Comparison of ENCODE assay signal across 10 mouse cellular contexts in genomic region chr13:56251924-56252619, GRCm38 (mm10). TPM values are rescaled to one million over a fixed set of nuclear protein-coding genes. Genes with fewer than 3 reads are reported as not detected.
DNase-seq lines count a peak whose midpoint lies in the region; ATAC-seq and TF ChIP-seq lines count a peak whose summit lies in the region.
"Had no signal": no experiment of that assay in that cellular context is flagged by ENCODE, and none has a peak within 500 bp of the region (broad histone marks: within the 10 kb centered on the region; RNA-seq: fewer than 3 reads in every experiment).

TSS of gene Neurog1 (minus strand) at chr13:56252163.

- H3K9ac ChIP-seq in intestine, postnatal 0 days (ENCODE audit: low read depth, low read length): no peak within 1 kb of the TSS
- no peak within 1 kb of the TSS for H3K9ac ChIP-seq in liver, postnatal 0 days (replicated peaks)
- no peak within 1 kb of the TSS for H3K9ac ChIP-seq in stomach, postnatal 0 days (ENCODE audit: low read length)

- H3K27ac ChIP-seq in intestine, postnatal 0 days (ENCODE audit: low read depth, low read length): no peak within 1 kb of the TSS
- H3K27ac ChIP-seq in liver, postnatal 0 days (ENCODE audit: low read depth): no peak within 1 kb of the TSS
- no peak within 1 kb of the TSS for H3K27ac ChIP-seq in stomach, postnatal 0 days (replicated peaks)

- no peak for ATAC-seq in intestine, postnatal 0 days
- no peak for ATAC-seq in liver, postnatal 0 days
- no peak for ATAC-seq in stomach, postnatal 0 days (ENCODE audit: low FRiP score, low TSS enrichment)

- H3K4me3 ChIP-seq in intestine, postnatal 0 days (ENCODE audit: low read depth, low read length): peak within 1 kb of the TSS; percentile 17
- H3K4me3 ChIP-seq in liver, postnatal 0 days (ENCODE audit: low read depth, low read length): peak within 1 kb of the TSS; percentile 10; the same call in 1 of the 2 replicates
- peak within 1 kb of the TSS; percentile 31 for H3K4me3 ChIP-seq in stomach, postnatal 0 days (ENCODE audit: low read depth, low read length)

- H3K9me3 ChIP-seq in intestine, postnatal 0 days (ENCODE audit: control insufficient read depth): no peaks in the 10 kb centered on the region
- H3K9me3 ChIP-seq in liver, postnatal 0 days (ENCODE audit: low read length): no peaks in the 10 kb centered on the region
- no peaks in the 10 kb centered on the region for H3K9me3 ChIP-seq in stomach, postnatal 0 days (ENCODE audit: control insufficient read depth, low read length)

- no peaks in the 10 kb centered on the region for H3K36me3 ChIP-seq in intestine, postnatal 0 days (ENCODE audit: control insufficient read depth, insufficient read depth)
- no peaks in the 10 kb centered on the region for H3K36me3 ChIP-seq in liver, postnatal 0 days (replicated peaks; ENCODE audit: insufficient read depth, low read length)
- no peaks in the 10 kb centered on the region for H3K36me3 ChIP-seq in stomach, postnatal 0 days (ENCODE audit: control insufficient read depth, insufficient read depth, low read length)

- under 1% methylated on average over 63 of the region's 65 CpGs for WGBS in intestine, postnatal 0 days
- WGBS in liver, postnatal 0 days (ENCODE audit: insufficient replicate concordance): under 1% methylated on average over 51 of the region's 65 CpGs
- under 1% methylated on average over 62 of the region's 65 CpGs for WGBS in stomach, postnatal 0 days

- no peaks in the 10 kb centered on the region for H3K4me1 ChIP-seq in intestine, postnatal 0 days (replicated peaks; ENCODE audit: control insufficient read depth, insufficient read depth, low read length)
- H3K4me1 ChIP-seq in liver, postnatal 0 days (ENCODE audit: insufficient read depth): no peaks in the 10 kb centered on the region
- H3K4me1 ChIP-seq in stomach, postnatal 0 days (replicated peaks; ENCODE audit: control insufficient read depth, insufficient read depth): 0 out of 2 replicates have a peak, but pooled peaks cover 3% of the 10 kb centered on the region

- no peak for TF ChIP-seq EP300 in liver, postnatal 0 days (IDR thresholded peaks at IDR 0.05; ENCODE audit: low read depth)
- TF ChIP-seq EP300 in stomach, postnatal 0 days (optimal IDR thresholded peaks at IDR 0.05): no peak

- DNase-seq in adrenal gland, postnatal 25 days: peak; percentile 8
- DNase-seq in adrenal gland, adult (ENCODE audit: inconsistent age in 2 of 2, low spot score in 1 of 2): no peak
- DNase-seq in right cerebral cortex, adult 18-20 months: peak; percentile 44
- no peak for DNase-seq in right cerebral cortex, postnatal 4 days
- DNase-seq in liver, postnatal 0 days: no peak
- peak; percentile 18 for DNase-seq in stomach, postnatal 0 days (ENCODE audit: low spot score)
- DNase-seq in thymus, postnatal 4 days: no peak

- peaks cover 92% of the 10 kb centered on the region for H3K27me3 ChIP-seq in intestine, postnatal 0 days (replicated peaks; ENCODE audit: control insufficient read depth, insufficient read depth, low read length)
- H3K27me3 ChIP-seq in liver, postnatal 0 days (ENCODE audit: insufficient read depth, low read length): peaks cover 98% of the 10 kb centered on the region
- H3K27me3 ChIP-seq in stomach, postnatal 0 days (ENCODE audit: control insufficient read depth, insufficient read depth, low read length): peaks cover 49% of the 10 kb centered on the region; the same call in 1 of the 2 replicates

- no peak for TF ChIP-seq CTCF in intestine, postnatal 0 days (IDR thresholded peaks at IDR 0.05; ENCODE audit: low read depth)
- TF ChIP-seq CTCF in liver, postnatal 0 days (IDR thresholded peaks at IDR 0.05; ENCODE audit: low read depth): no peak
- no peak for TF ChIP-seq CTCF in stomach, postnatal 0 days (IDR thresholded peaks at IDR 0.05; ENCODE audit: low read depth)

- peak within 1 kb of the TSS; percentile 49 for H3K4me2 ChIP-seq in intestine, postnatal 0 days (replicated peaks; ENCODE audit: low read depth)
- no peak within 1 kb of the TSS for H3K4me2 ChIP-seq in liver, postnatal 0 days (ENCODE audit: low read depth, low read length)
- peak within 1 kb of the TSS; percentile 45 for H3K4me2 ChIP-seq in stomach, postnatal 0 days (replicated peaks; ENCODE audit: low read depth)

RNA-seq across cellular contexts. Expression of gene Neurog1, which starts in this region (rescaled TPM):
- total RNA-seq in adrenal gland, postnatal 25 days (2021): not detected in 2 replicates
- polyA plus RNA-seq in intestine, postnatal 0 days (2015; fragmentation: Nextera tagmentation; extraction: Ambion mirVana): not detected in 2 replicates
- not detected in 2 replicates for polyA plus RNA-seq in liver, postnatal 0 days (2015; fragmentation: Nextera tagmentation; extraction: Ambion mirVana)
- polyA plus RNA-seq in stomach, postnatal 0 days (2015; fragmentation: Nextera tagmentation; extraction: Ambion mirVana): 0.06 TPM in 1 of 2 replicates, not detected in the other
- total RNA-seq: common myeloid progenitor, adult 5-6 weeks; left cerebral cortex, postnatal 14 days had no signal

Comparison
In these comparisons a context has a peak if more than half of its experiments do, and no peak if none do; other contexts are left out.
1. Peak in DNase-seq in adrenal gland, postnatal 25 days; RNA of the gene not detected or under 1 TPM.
2. Peak in DNase-seq, H3K4me3 ChIP-seq and H3K4me2 ChIP-seq in stomach, postnatal 0 days; RNA of the gene not detected or under 1 TPM.